Mouse (Mus musculus): ENCODE measurements around the gene Insrr. TPM values are rescaled to one million over a fixed set of nuclear protein-coding genes. Genes with fewer than 3 reads are reported as not detected.

Gene Insrr
- polyA plus RNA-seq, 1 experiment from 2014 or later: 1.9 TPM

DNA sequence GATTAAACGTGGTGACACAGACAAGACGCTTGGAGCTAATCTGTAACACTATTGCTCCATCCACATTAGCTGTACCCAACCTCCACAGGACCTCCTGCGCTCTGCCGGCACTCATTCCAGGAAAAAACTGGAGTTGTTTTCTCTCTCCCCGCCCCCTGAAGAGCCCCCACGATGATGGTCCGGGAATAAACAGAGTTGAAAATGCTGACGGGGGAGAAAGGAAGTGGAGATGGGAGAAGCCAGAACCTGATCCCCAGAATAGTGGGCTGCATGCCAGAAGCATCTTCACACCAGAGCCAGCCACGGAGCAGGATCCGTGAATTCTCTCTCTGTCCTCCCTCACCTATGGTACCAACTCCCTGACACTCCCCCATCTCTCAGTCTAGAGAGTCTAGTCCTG, 32.2 kb upstream of the Insrr start:
- no peak overlapping the region for H3K27ac ChIP-seq
- H3K4me2 ChIP-seq (replicated peaks): peak overlapping the region; percentile 40
- H3K4me1 ChIP-seq: peaks cover 19% of the 10 kb centered on the region
- H3K27me3 ChIP-seq (replicated peaks): peaks cover 19% of the 10 kb centered on the region
- no peak overlapping the region for H3K9ac ChIP-seq
- no peak overlapping the region for H3K4me3 ChIP-seq
- ATAC-seq (ENCODE audit: low FRiP score, low read depth): no peak
- H3K36me3 ChIP-seq: no peaks in the 10 kb centered on the region
- WGBS: 40% methylated on average over 10 of the region's 10 CpGs
- no peaks in the 10 kb centered on the region for H3K9me3 ChIP-seq

- Histone ChIP-seq H3K9me3 (no peaks in the 10 kb centered on the region), H3K27ac (no peak overlapping the region), H3K4me2 (replicated peaks) (0 out of 2 replicates have a peak overlapping the region, but pooled peaks have one; percentile 40), H3K4me3 (no peak overlapping the region), H3K9ac (no peak overlapping the region), H3K27me3 (replicated peaks) (peaks cover 22% of the 10 kb centered on the region), H3K4me1 (peaks cover 19% of the 10 kb centered on the region), H3K36me3 (no peaks in the 10 kb centered on the region)
- WGBS: 14% methylated on average over 10 of the region's 10 CpGs
- ATAC-seq (ENCODE audit: low FRiP score, low read depth): no peak
Measured at GRCm38 (mm10) chr3:87765091-87765490, 31.7 kb upstream of the Insrr start.

GRCm38 (mm10) chr3:87765631-87766283, 31.0 kb upstream of the Insrr start:
- no peaks in the 10 kb centered on the region for H3K36me3 ChIP-seq
- no peak overlapping the region for H3K9ac ChIP-seq
- no peaks in the 10 kb centered on the region for H3K9me3 ChIP-seq
- H3K4me3 ChIP-seq: no peak overlapping the region
- H3K27ac ChIP-seq: no peak overlapping the region
- ATAC-seq (ENCODE audit: low FRiP score, low read depth): no peak
- peaks cover 19% of the 10 kb centered on the region for H3K4me1 ChIP-seq
- 66% methylated on average over 5 of the region's 5 CpGs for WGBS
- H3K27me3 ChIP-seq (replicated peaks): peaks cover 22% of the 10 kb centered on the region
- H3K4me2 ChIP-seq (replicated peaks): no peak overlapping the region

DNA sequence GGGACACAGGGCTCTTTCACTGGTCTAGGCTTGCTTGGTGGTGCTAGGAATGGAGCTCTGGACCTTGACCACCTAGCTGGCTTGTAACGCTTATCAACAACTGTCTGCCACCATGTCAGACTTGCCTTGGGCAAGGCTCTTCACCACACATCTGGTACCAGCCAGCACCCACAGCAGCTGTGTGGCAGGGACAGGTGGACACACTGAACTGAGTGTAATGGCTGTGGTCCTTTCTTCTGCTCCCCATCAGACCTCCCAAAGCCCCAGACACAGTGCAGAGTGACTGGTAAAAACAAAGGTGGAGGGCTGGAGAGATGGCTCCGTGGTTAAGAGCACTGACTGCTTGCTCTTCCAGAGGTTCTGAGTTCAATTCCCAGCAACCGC, 30.5 kb upstream of the Insrr start:
- Histone ChIP-seq H3K9ac (no peak overlapping the region), H3K4me1 (peaks cover 19% of the 10 kb centered on the region), H3K4me2 (replicated peaks) (no peak overlapping the region), H3K9me3 (no peaks in the 10 kb centered on the region), H3K27ac (no peak overlapping the region), H3K4me3 (no peak overlapping the region), H3K27me3 (replicated peaks) (peaks cover 22% of the 10 kb centered on the region), H3K36me3 (no peaks in the 10 kb centered on the region)
- 85% methylated on average over 3 of the region's 3 CpGs for WGBS
- ATAC-seq (ENCODE audit: low FRiP score, low read depth): no peak

GRCm38 (mm10) chr3:87767764-87768163, 29.0 kb upstream of the Insrr start:
- H3K4me3 ChIP-seq: no peak overlapping the region
- H3K9me3 ChIP-seq: no peaks in the 10 kb centered on the region
- H3K27me3 ChIP-seq (replicated peaks): peaks cover 25% of the 10 kb centered on the region
- no peak overlapping the region for H3K9ac ChIP-seq
- no peak for ATAC-seq (ENCODE audit: low FRiP score, low read depth)
- peak overlapping the region; percentile 59 for H3K4me2 ChIP-seq (replicated peaks)
- no peaks in the 10 kb centered on the region for H3K36me3 ChIP-seq
- WGBS: 72% methylated on average over 8 of the region's 8 CpGs
- H3K4me1 ChIP-seq: peaks cover 25% of the 10 kb centered on the region
- H3K27ac ChIP-seq: no peak overlapping the region

DNA sequence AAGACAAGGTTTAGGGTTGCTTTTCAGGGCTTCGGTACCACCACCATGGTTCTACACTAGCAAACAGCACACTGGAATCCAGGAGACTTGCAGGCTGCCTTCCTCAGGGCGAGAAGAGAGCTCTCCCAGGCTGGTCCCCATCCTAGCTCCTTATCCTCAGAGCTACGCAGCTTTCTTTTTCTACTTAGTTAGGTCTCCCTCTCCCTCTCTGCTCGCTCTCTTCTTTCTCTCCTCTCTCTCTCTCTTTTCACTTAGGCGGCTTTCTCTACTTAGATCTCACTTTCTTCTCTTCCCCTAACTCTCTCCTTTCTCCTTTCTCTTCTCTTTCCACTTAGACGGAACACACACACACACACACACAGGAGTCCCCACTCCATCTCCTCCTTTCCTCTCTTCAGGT, 28.3 kb upstream of the Insrr start:
- peaks cover 25% of the 10 kb centered on the region for H3K27me3 ChIP-seq (replicated peaks)
- 54% methylated on average over 6 of the region's 6 CpGs for WGBS

GRCm38 (mm10) chr3:87768844-87769243, 27.9 kb upstream of the Insrr start:
- ATAC-seq (ENCODE audit: low FRiP score, low read depth): 0 out of 2 replicates have a peak, but pooled peaks have one; percentile 21
- Histone ChIP-seq H3K36me3 (no peaks in the 10 kb centered on the region), H3K4me1 (peaks cover 15% of the 10 kb centered on the region), H3K4me3 (peak overlapping the region; percentile 39), H3K4me2 (replicated peaks) (peak overlapping the region; percentile 59), H3K27me3 (replicated peaks) (peaks cover 25% of the 10 kb centered on the region), H3K9ac (peak overlapping the region; percentile 29; the same call in 1 of the 2 replicates), H3K9me3 (no peaks in the 10 kb centered on the region), H3K27ac (no peak overlapping the region)
- 2% methylated on average over 35 of the region's 37 CpGs for WGBS

More for the DNA sequence above, 28.3 kb upstream of the Insrr start:
- H3K4me1 ChIP-seq: peaks cover 19% of the 10 kb centered on the region
- peak overlapping the region; percentile 29; the same call in 1 of the 2 replicates for H3K9ac ChIP-seq
- no peaks in the 10 kb centered on the region for H3K9me3 ChIP-seq
- H3K4me3 ChIP-seq: peak overlapping the region; percentile 39
- no peaks in the 10 kb centered on the region for H3K36me3 ChIP-seq
- H3K4me2 ChIP-seq (replicated peaks): peak overlapping the region; percentile 59
- ATAC-seq (ENCODE audit: low FRiP score, low read depth): no peak
- H3K27ac ChIP-seq: no peak overlapping the region

GRCm38 (mm10) chr3:87769506-87769905, 27.2 kb upstream of the Insrr start:
- Histone ChIP-seq H3K9me3 (no peaks in the 10 kb centered on the region), H3K36me3 (no peaks in the 10 kb centered on the region), H3K27ac (no peak overlapping the region), H3K4me2 (replicated peaks) (no peak overlapping the region), H3K4me3 (no peak overlapping the region), H3K4me1 (peaks cover 9% of the 10 kb centered on the region; the same call in 1 of the 2 replicates), H3K27me3 (replicated peaks) (peaks cover 24% of the 10 kb centered on the region), H3K9ac (no peak overlapping the region)
- WGBS: 82% methylated on average over 8 of the region's 8 CpGs
- ATAC-seq (ENCODE audit: low FRiP score, low read depth): no peak

- 2% methylated on average over 4 of the region's 4 CpGs for WGBS
- no peak overlapping the region for H3K9ac ChIP-seq
- no peak overlapping the region for H3K4me2 ChIP-seq (replicated peaks)
- H3K4me3 ChIP-seq: no peak overlapping the region
- peaks cover 21% of the 10 kb centered on the region for H3K27me3 ChIP-seq (replicated peaks)
- H3K4me1 ChIP-seq: peaks cover 11% of the 10 kb centered on the region; the same call in 1 of the 2 replicates
- no peaks in the 10 kb centered on the region for H3K9me3 ChIP-seq
- no peak for ATAC-seq (ENCODE audit: low FRiP score, low read depth)
- no peak overlapping the region for H3K27ac ChIP-seq
- H3K36me3 ChIP-seq: no peaks in the 10 kb centered on the region
Measured at GRCm38 (mm10) chr3:87770280-87770679, 26.5 kb upstream of the Insrr start.

DNA sequence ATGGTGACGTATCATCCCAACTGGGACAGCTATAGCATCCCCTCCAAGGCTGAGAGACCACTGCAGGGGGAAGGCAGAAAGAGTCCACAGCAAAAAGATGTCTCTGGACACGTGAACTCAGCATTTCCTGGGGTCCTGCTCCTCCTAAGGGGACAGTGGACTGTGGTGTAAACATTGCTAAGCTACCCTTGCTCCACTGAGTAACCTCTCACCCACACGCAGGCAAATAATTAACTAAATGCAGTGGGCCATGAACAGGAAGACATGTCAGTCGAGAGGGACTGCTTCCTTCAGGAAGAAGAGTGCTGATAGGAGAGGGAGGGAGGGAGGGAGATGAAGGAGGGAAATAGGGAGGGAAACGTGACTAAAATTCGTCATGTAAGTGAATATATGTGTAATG, 25.7 kb upstream of the Insrr start:
- H3K9me3 ChIP-seq: no peaks in the 10 kb centered on the region
- no peak overlapping the region for H3K27ac ChIP-seq
- WGBS: 45% methylated on average over 6 of the region's 6 CpGs
- ATAC-seq (ENCODE audit: low FRiP score, low read depth): no peak
- H3K4me1 ChIP-seq: peaks cover 19% of the 10 kb centered on the region; the same call in 1 of the 2 replicates
- no peak overlapping the region for H3K9ac ChIP-seq
- H3K36me3 ChIP-seq: no peaks in the 10 kb centered on the region
- H3K27me3 ChIP-seq (replicated peaks): peaks cover 21% of the 10 kb centered on the region
- no peak overlapping the region for H3K4me3 ChIP-seq
- H3K4me2 ChIP-seq (replicated peaks): no peak overlapping the region

DNA sequence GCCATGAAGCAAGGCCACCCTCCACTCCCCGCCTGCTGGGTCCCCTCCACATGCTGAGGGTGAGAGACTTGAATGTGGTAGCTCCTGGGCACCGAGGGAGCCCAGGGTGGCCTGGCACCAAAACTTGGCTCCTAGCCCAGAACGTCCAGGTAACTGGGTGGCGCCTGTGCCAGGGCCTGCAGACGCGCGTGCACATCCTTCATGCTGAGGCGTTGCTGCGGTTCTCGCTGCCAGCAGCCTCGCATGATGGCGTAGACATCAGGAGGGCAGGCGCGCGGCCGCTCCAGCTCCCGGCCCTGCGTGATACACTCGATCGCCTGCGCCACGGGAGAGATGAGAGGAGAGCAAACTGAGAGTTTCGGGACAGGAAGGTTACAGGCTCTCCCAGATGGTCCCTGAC, 18.5 kb upstream of the Insrr start:
- peaks cover 34% of the 10 kb centered on the region for H3K4me1 ChIP-seq
- H3K9me3 ChIP-seq: no peaks in the 10 kb centered on the region
- H3K4me3 ChIP-seq: no peak overlapping the region
- H3K36me3 ChIP-seq: no peaks in the 10 kb centered on the region
- H3K27ac ChIP-seq: no peak overlapping the region
- peak overlapping the region; percentile 39; the same call in 1 of the 2 replicates for H3K9ac ChIP-seq
- no peak for ATAC-seq (ENCODE audit: low FRiP score, low read depth)
- H3K27me3 ChIP-seq (replicated peaks): peaks cover 16% of the 10 kb centered on the region
- 57% methylated on average over 23 of the region's 23 CpGs for WGBS
- peak overlapping the region; percentile 20; the same call in 1 of the 2 replicates for H3K4me2 ChIP-seq (replicated peaks)

- H3K4me1 ChIP-seq: peaks cover 34% of the 10 kb centered on the region
- peaks cover 16% of the 10 kb centered on the region for H3K27me3 ChIP-seq (replicated peaks)
- no peak for ATAC-seq (ENCODE audit: low FRiP score, low read depth)
- no peak overlapping the region for H3K4me2 ChIP-seq (replicated peaks)
- H3K27ac ChIP-seq: no peak overlapping the region
- 47% methylated on average over 2 of the region's 2 CpGs for WGBS
- H3K36me3 ChIP-seq: no peaks in the 10 kb centered on the region
- no peak overlapping the region for H3K4me3 ChIP-seq
- H3K9me3 ChIP-seq: no peaks in the 10 kb centered on the region
- no peak overlapping the region; the same call in 1 of the 2 replicates for H3K9ac ChIP-seq
Measured at GRCm38 (mm10) chr3:87779086-87779485, 17.7 kb upstream of the Insrr start.
